Mouse (Mus musculus) monocyte, adult 2 months (primary cell): Measurements from ENCODE around the gene 1700057G04Rik.
"Not testable (repeated sequence)": the region's sequence is repeated elsewhere in the genome, so short reads cannot be mapped to it uniquely, and the experiment has no call there.

Source experiments
- DNase-seq, 2 experiments: peaks; one replicate each; pipeline ENCODE4 v3.0.0; 2022; ENCODE audit warnings: low spot score in 2 of 2, low read depth in 1 of 2

1700057G04Rik gene

GRCm38 (mm10) chr9:92301213-92301612 lies 8.0 kb upstream of the 1700057G04Rik start:
- no peak for DNase-seq

- DNase-seq, result no peak
Observed at GRCm38 (mm10) chr9:92305075-92305474, 4.1 kb upstream of the 1700057G04Rik start.

- no peak for DNase-seq
Observed at GRCm38 (mm10) chr9:92305620-92306220, 3.5 kb upstream of the 1700057G04Rik start.

- no peak for DNase-seq
Observed at GRCm38 (mm10) chr9:92316791-92317190, 7.6 kb downstream of the 1700057G04Rik start.

- not testable (repeated sequence) for DNase-seq
Observed at GRCm38 (mm10) chr9:92325936-92326335, 16.8 kb downstream of the 1700057G04Rik start.

DNA sequence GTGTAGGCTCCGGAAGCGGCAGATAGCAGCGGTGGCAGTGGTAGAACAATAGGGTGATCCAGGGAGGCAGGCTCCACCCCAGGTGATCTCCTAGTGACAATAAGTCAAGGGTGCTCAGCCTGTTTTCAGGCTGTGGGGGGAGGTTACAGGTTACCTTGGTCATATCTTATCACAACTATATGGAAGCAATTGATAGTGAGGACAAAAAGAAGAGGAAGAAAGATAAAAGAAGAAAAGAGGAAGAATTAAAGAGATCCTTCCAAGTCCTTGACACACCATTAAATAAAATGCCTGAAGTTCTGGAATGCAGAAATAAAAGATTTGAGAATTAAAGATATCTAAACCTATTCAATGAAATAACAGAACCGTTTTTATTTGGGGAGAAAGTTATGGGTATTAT lies 17.6 kb downstream of the 1700057G04Rik start:
- no peak for DNase-seq

- DNase-seq, result no peak
Observed at GRCm38 (mm10) chr9:92331383-92331782, 22.2 kb downstream of the 1700057G04Rik start.

GRCm38 (mm10) chr9:92334845-92335244 lies 25.7 kb downstream of the 1700057G04Rik start:
- DNase-seq, result no peak

GRCm38 (mm10) chr9:92335277-92335818 lies 26.2 kb downstream of the 1700057G04Rik start:
- no peak for DNase-seq

DNA sequence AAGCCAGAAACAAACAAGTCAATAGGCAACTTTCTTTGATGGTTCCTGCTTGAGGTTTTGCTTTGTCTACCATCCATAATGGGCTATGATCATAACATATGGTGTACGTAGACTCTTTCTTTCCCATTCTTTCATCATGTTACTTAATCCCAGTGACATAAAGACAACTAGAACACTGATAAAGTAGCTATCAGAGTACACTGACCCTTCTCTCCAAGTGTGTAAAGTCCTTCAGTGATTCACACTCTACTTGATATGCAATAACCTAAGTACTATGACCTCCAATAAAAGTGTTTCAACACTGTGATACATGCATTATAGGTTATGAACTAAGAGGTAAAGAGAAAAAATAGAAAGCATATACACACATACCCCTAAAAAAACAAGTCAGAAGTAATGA lies 27.9 kb downstream of the 1700057G04Rik start:
- no peak for DNase-seq

- DNase-seq, result no peak
Observed at GRCm38 (mm10) chr9:92337661-92338060, 28.5 kb downstream of the 1700057G04Rik start.

GRCm38 (mm10) chr9:92338954-92339353 lies 29.8 kb downstream of the 1700057G04Rik start:
- no peak for DNase-seq

DNA sequence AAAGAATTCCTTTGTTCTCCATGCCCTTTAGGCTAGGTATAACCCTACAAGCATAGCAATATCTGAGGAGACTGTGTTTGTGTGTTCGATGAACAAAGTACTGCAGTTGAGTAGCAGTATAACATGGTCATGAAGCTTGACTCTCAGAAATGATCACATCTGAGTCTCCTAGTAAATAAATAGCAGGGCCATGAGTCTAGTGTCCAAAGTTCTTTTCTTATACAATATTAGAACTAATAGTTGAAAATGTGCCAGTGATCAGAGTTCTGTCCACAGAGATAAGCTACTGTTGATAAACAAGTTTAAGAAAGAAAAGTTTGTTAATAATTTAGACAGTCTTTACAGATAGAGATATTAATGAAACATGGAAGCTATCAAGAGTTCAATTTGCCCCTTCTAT lies 42.7 kb downstream of the 1700057G04Rik start:
- DNase-seq, result no peak

DNA sequence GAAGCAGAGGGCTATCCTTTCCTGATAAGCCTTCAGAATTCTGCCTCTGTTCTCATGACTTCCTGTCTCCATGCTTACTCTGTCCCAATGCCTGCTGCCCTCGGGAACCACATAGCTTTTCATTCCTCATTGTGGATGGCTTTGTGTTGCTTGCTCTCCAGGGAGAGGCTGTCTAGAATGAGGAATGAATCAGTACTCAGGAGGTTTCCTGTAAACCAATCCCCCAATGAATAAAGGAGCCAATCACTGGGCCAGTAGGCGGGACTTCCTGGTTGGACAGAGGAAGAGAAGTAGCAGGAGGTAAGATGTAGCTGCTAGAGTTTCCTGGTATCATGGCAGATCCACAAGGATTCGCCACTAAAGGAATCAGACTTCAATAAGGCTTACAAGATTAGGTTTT lies 44.1 kb downstream of the 1700057G04Rik start:
- no peak for DNase-seq

DNA sequence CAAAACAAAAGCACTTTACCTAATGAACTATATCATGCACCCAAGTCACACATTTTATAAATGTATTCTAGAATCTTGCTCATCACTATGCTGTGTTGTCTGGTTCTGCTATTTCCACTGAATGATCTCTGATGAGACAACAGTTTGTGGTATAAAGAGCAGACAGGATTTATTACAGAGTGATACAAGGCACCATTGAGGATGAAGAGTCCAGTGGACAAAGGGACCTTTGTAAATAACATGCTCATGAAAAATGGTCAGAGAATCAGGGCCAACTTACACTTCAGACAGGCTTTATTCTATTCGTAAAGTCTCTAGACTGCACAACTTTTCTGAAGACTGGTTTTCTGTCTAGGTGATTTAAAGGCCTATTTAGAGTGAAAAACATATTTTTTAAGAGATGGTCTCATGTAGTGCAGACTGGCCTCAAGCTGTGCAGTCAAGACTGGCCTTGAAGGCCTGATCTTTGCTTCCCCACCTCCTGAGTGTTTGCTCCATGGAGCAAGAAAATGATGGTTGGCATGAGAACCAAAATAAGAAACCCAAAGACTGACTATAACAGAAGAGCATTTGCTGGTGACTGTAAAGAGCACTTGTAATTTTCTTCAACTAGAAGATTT lies 51.6 kb downstream of the 1700057G04Rik start:
- no peak for DNase-seq

- DNase-seq, result no peak
Observed at GRCm38 (mm10) chr9:92363478-92363877, 54.3 kb downstream of the 1700057G04Rik start.

- DNase-seq, result no peak
Observed at GRCm38 (mm10) chr9:92368920-92369319, 59.7 kb downstream of the 1700057G04Rik start.

GRCm38 (mm10) chr9:92373896-92374295 lies 64.7 kb downstream of the 1700057G04Rik start:
- DNase-seq, result no peak

GRCm38 (mm10) chr9:92374705-92375199 lies 65.6 kb downstream of the 1700057G04Rik start:
- no peak for DNase-seq

DNA sequence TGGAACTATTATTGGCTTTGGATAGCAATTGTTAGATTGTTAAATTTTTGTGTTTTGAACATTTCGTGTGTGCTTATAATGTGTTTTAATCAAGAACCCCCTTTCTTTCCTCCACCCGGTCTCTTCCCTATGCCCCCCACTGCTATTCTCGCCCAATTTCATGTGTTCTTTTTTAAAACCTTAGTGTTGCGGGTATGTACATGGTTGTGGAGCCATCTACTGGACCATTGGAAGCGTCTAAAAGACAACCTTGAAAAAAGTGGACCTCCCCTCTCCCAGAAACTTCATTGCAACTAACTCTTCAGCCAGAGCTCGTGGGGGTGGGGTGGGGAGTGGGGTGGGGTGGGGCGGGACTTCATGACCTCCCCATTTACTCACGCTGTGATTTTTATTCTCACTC lies 66.2 kb downstream of the 1700057G04Rik start:
- no peak for DNase-seq

- DNase-seq, result no peak
Observed at GRCm38 (mm10) chr9:92377967-92378366, 68.8 kb downstream of the 1700057G04Rik start.

DNA sequence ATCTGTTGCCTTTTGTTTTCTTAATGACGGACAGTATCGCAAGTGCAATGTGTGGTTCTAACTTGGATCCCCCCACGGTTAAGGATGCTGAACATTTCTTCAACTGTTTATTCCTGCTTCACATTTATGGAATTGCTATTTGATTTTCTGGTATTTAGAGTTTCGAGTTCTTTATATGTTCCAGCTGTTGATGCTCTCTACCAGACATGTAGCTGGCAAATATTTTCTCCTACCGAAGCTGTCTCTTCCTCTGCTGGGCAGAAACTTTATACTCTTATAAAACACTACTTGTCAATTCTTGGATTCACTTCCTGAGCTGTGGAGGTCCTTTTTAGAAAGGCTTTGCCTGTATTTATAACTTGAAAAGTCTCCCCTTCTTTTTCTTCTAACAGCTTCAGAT lies 70.1 kb downstream of the 1700057G04Rik start:
- no peak for DNase-seq

- no peak for DNase-seq
Observed at GRCm38 (mm10) chr9:92383415-92383814, 74.2 kb downstream of the 1700057G04Rik start.
